Mouse (Mus musculus): Measurements from ENCODE around the gene Ccdc157.

DNA sequence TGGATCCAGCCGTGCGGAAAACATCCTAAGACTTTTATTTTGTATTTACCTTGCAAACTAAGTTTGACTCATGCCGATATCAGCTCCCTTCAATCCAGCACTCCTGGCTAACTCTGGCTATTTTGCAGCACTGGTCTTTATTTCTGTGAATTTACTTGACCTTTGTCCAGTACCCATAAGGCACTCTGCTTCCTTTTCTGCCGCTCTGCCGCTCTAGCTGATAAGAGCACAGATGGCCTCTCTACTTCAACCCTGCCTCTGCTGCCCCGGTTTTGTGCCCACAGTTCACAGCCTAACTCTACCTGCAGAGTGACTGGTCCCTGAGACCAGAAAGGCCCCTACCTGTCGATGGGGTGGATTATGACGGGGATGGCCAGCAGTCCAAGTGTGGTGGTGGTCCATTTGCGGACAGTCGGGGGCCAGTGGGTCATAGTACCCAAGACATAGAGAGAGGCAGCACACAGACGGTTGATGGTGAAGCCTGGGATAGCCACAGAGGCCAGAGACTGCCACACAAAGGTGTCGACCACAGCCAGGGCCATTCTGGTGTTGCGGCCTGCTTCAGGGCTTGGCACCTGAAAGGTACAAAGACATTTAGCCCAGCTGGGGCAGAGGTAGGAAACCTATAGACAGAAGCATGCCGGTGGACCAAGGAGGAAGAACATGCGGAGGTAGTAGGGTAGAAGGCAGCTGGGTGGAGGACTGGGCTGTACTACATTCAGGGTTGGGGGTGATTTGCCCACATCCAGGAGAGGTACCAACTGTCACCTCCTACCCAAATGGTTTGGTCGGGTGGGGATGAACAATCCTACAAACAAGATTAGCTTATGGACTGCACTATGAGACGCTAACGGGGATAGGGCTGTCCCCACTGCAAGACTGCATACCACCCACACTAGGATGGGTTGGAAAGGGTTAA, 66.4 kb downstream of the Ccdc157 start:
- TF ChIP-seq CTCF (IDR thresholded peaks at IDR 0.05; ENCODE audit: low read depth), result no peak
- TF ChIP-seq EP300 (IDR thresholded peaks at IDR 0.05; ENCODE audit: low read depth), result no peak

All from liver, embryonic 14.5 days (tissue).